Mouse (Mus musculus) lung, postnatal 0 days (tissue): ENCODE measurements around the gene Scml4.

Experiments used
- CTCF ChIP-seq: IDR thresholded peaks from 2 replicates; pipeline ENCODE4 v1.5.1; 2016; ENCODE audit warnings: antibody characterized with exemption, mild to moderate bottlenecking
- EP300 ChIP-seq: IDR thresholded peaks from 2 replicates; pipeline ENCODE4 v1.6.1; 2016; ENCODE audit warnings: antibody characterized with exemption, mild to moderate bottlenecking, control low read depth

GRCm38 (mm10) chr10:42838736-42839135, 21.4 kb upstream of the Scml4 start:
- TF ChIP-seq EP300 (no peak), CTCF (no peak)
